Mouse (Mus musculus) gastrocnemius, adult 2 months (tissue): ENCODE data around the gene Eva1b. TPM values are rescaled to one million over a fixed set of nuclear protein-coding genes. Genes with fewer than 3 reads are reported as not detected.

Experiments used
- DNase-seq: peaks from one replicate; pipeline ENCODE4 v3.0.0; 2022
- H3K27ac ChIP-seq: fragments of 200-600 bp; 2 replicates; pipeline ENCODE4 v1.8.1; 2022; ENCODE audit warnings: mild to moderate bottlenecking
- H3K4me3 ChIP-seq: fragments of 200-600 bp; 2 replicates; pipeline ENCODE4 v1.8.1; 2022; ENCODE audit warnings: mild to moderate bottlenecking, moderate library complexity
- CTCF ChIP-seq: fragments of 200-600 bp; IDR thresholded peaks from 2 replicates; pipeline ENCODE4 v1.8.1; 2022; ENCODE audit warnings: antibody characterized with exemption, mild to moderate bottlenecking, moderate library complexity
- intact Hi-C: fragments of 180-260 bp; cut with DNase I; formaldehyde crosslinking; loops from one replicate; pipeline ENCODE4 v1.15.1; 2025
- total RNA-seq, 2 experiments: library from RNA; stranded (reverse); gene quantifications; 2 replicates each; pipeline ENCODE4 v1.2.3; 2021

Eva1b gene
- total RNA-seq, 2 experiments from 2014 or later, result 2.9 to 4.4 TPM

GRCm38 (mm10) chr4:126131290-126132121 lies 16.0 kb upstream of the Eva1b start:
- peak; percentile 44 for DNase-seq

GRCm38 (mm10) chr4:126132636-126133264 lies 14.8 kb upstream of the Eva1b start:
- intact Hi-C loops, result no loop called here
- DNase-seq, result no peak
- TF ChIP-seq CTCF, result no peak
- H3K4me3 ChIP-seq, result no peak overlapping the region
- peak overlapping the region; percentile 81 for H3K27ac ChIP-seq

More at GRCm38 (mm10) chr4:126131290-126132121, 16.0 kb upstream of the Eva1b start:
- intact Hi-C loops, result no loop called here
- no peak for TF ChIP-seq CTCF
- H3K4me3 ChIP-seq, result no peak overlapping the region
- peak overlapping the region; percentile 81 for H3K27ac ChIP-seq

GRCm38 (mm10) chr4:126134236-126134635 lies 13.3 kb upstream of the Eva1b start:
- intact Hi-C loops, result no loop called here

GRCm38 (mm10) chr4:126134639-126135038 lies 12.9 kb upstream of the Eva1b start:
- Histone ChIP-seq H3K27ac (no peak overlapping the region), H3K4me3 (no peak overlapping the region)
- TF ChIP-seq CTCF, result no peak
- intact Hi-C loops, result no loop called here
- no peak for DNase-seq

More at GRCm38 (mm10) chr4:126134236-126134635, 13.3 kb upstream of the Eva1b start:
- H3K4me3 ChIP-seq, result no peak overlapping the region
- 0 out of 2 replicates have a peak overlapping the region, but pooled peaks have one; percentile 8 for H3K27ac ChIP-seq
- TF ChIP-seq CTCF, result no peak
- no peak for DNase-seq

- intact Hi-C loops, result no loop called here
- Histone ChIP-seq H3K4me3 (no peak overlapping the region), H3K27ac (no peak overlapping the region)
- TF ChIP-seq CTCF, result no peak
- DNase-seq, result no peak
These were observed 9.8 kb upstream of the Eva1b start for GRCm38 (mm10) chr4:126137773-126138172.

GRCm38 (mm10) chr4:126141021-126141420 lies 6.5 kb upstream of the Eva1b start:
- peak overlapping the region; percentile 38 for H3K27ac ChIP-seq
- no peak for TF ChIP-seq CTCF
- intact Hi-C loops, result no loop called here
- DNase-seq, result no peak
- H3K4me3 ChIP-seq, result no peak overlapping the region

- Histone ChIP-seq H3K27ac (peak overlapping the region; percentile 24; the same call in 1 of the 2 replicates), H3K4me3 (no peak overlapping the region)
- DNase-seq, result no peak
- no peak for TF ChIP-seq CTCF
- intact Hi-C loops, result no loop called here
These were observed 2.1 kb upstream of the Eva1b start for GRCm38 (mm10) chr4:126145396-126145795.

GRCm38 (mm10) chr4:126146974-126147532 lies 491 bp upstream of the Eva1b start:
- H3K4me3 ChIP-seq, result no peak overlapping the region; the same call in 1 of the 2 replicates

GRCm38 (mm10) chr4:126148161-126148961 lies 817 bp downstream of the Eva1b start:
- peak; percentile 22; the same call in 1 of the 2 replicates for TF ChIP-seq CTCF
- peak overlapping the region; percentile 92 for H3K27ac ChIP-seq
- peak; percentile 83 for DNase-seq
- peak overlapping the region; percentile 89 for H3K4me3 ChIP-seq
- intact Hi-C loops, result no loop called here

More at GRCm38 (mm10) chr4:126146974-126147532, 491 bp upstream of the Eva1b start:
- TF ChIP-seq CTCF, result no peak
- peak overlapping the region; percentile 92 for H3K27ac ChIP-seq
- DNase-seq, result no peak
- intact Hi-C loops, result no loop called here

GRCm38 (mm10) chr4:126149041-126149676 lies 1.6 kb downstream of the Eva1b start:
- DNase-seq, result peak; percentile 49
- Histone ChIP-seq H3K27ac (peak overlapping the region; percentile 92), H3K4me3 (peak overlapping the region; percentile 89)
- intact Hi-C loops, result no loop called here
- TF ChIP-seq CTCF, result no peak

- Histone ChIP-seq H3K27ac (peak overlapping the region; percentile 92), H3K4me3 (peak overlapping the region; percentile 89)
- no peak for DNase-seq
- TF ChIP-seq CTCF, result no peak
- intact Hi-C loops, result no loop called here
These were observed 2.3 kb downstream of the Eva1b start for GRCm38 (mm10) chr4:126149798-126150197.
